In the genomic region with DNA sequence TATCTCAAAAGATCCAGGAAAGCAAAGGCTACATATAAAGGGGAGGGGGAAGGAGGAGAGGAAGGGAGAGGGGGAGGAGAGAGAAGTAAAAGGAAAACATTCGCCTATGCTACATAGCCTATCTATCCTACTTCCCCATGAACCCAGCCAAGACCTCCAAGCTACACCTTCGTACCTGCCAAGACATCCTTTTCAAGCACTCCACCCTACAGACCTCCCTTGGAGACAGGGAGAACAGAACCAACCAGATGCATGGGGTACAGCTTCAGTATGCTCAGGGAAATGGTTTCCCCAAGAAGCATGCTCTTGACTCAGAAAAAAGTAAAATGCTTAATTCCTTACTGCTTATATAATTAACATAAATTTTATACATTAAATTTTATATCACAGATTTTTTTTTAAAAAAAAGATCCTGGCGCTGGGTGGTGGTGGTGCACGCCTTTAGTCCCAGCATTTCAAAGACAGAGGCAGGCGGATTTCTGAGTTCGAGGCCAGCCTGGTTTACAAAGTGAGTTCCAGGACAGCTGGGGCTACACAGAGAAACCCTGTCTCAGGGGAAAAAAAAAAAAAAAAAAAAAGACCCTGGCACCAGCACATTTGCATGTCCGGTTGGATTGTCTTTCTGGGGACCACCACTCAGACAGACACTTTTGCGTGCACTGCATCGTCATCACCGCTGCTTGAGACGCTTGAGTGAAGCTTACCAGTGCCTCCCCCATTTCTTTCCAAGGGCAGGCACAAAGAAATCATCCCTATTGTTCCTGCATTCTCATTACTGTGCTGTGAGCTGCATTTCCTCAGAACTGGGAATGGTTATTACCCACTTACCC, we compare ENCODE assay signal across 12 mouse cellular contexts. TPM values are rescaled to one million over a fixed set of nuclear protein-coding genes. Genes with fewer than 3 reads are reported as not detected.
DNase-seq lines count a peak whose midpoint lies in the region; ATAC-seq and TF ChIP-seq lines count a peak whose summit lies in the region.
"Had no signal": no experiment of that assay in that cellular context is flagged by ENCODE, and none has a peak within 500 bp of the region (broad histone marks: within the 10 kb centered on the region; RNA-seq: fewer than 3 reads in every experiment).

No protein-coding gene starts in this region.

- no peak overlapping the region for H3K4me3 ChIP-seq in layer of hippocampus, adult 2 months
- 0 out of 2 replicates have a peak overlapping the region, but pooled peaks have one; percentile 5 for H3K4me3 ChIP-seq in forebrain, embryonic 15.5 days
- H3K4me3 ChIP-seq in midbrain, embryonic 13.5 days (replicated peaks) = no peak overlapping the region
- H3K4me3 ChIP-seq: kidney, embryonic 15.5 days; left cerebral cortex, adult 2 months; liver, embryonic 13.5 days had no signal

- H3K4me2 ChIP-seq in forebrain, embryonic 15.5 days (replicated peaks) = peak overlapping the region; percentile 19; the same call in 1 of the 2 replicates
- peak overlapping the region; percentile 24 for H3K4me2 ChIP-seq in midbrain, embryonic 13.5 days (replicated peaks)
- H3K4me2 ChIP-seq: liver, embryonic 13.5 days had no signal

- no peaks in the 10 kb centered on the region for H3K27me3 ChIP-seq in forebrain, embryonic 15.5 days
- no peaks in the 10 kb centered on the region for H3K27me3 ChIP-seq in midbrain, embryonic 13.5 days
- H3K27me3 ChIP-seq: kidney, embryonic 15.5 days; liver, embryonic 13.5 days had no signal

- H3K36me3 ChIP-seq in forebrain, embryonic 15.5 days = no peaks in the 10 kb centered on the region
- 0 out of 2 replicates have a peak, but pooled peaks cover 2% of the 10 kb centered on the region for H3K36me3 ChIP-seq in midbrain, embryonic 13.5 days
- H3K36me3 ChIP-seq: kidney, embryonic 15.5 days; liver, embryonic 13.5 days had no signal

- H3K9ac ChIP-seq in forebrain, embryonic 15.5 days (replicated peaks) = no peak overlapping the region
- 0 out of 2 replicates have a peak overlapping the region, but pooled peaks have one; percentile 33 for H3K9ac ChIP-seq in midbrain, embryonic 13.5 days (replicated peaks)
- H3K9ac ChIP-seq: kidney, embryonic 15.5 days; liver, embryonic 13.5 days had no signal

- peak; percentile 74 for ATAC-seq in forebrain, embryonic 15.5 days (replicated peaks)
- ATAC-seq in midbrain, embryonic 13.5 days = peak; percentile 87
- no peak for ATAC-seq in erythroid progenitor cell, adult 5-6 weeks (replicated peaks; ENCODE audit: low FRiP score, poor library complexity, severe bottlenecking)

- H3K9me3 ChIP-seq in forebrain, embryonic 15.5 days = no peaks in the 10 kb centered on the region
- H3K9me3 ChIP-seq in midbrain, embryonic 13.5 days = no peaks in the 10 kb centered on the region
- H3K9me3 ChIP-seq: kidney, embryonic 15.5 days; liver, embryonic 13.5 days had no signal

- no peak for TF ChIP-seq CTCF in layer of hippocampus, adult 2 months (conservative IDR thresholded peaks at IDR 0.05)

- H3K4me1 ChIP-seq in forebrain, embryonic 15.5 days = peaks cover 45% of the 10 kb centered on the region
- peaks cover 49% of the 10 kb centered on the region for H3K4me1 ChIP-seq in midbrain, embryonic 13.5 days (replicated peaks)

- WGBS in forebrain, embryonic 15.5 days = 43% methylated on average over 11 of the region's 11 CpGs
- WGBS in midbrain, embryonic 13.5 days = 43% methylated on average over 11 of the region's 11 CpGs

- intact Hi-C loops in left cerebral cortex, postnatal 36 days (cut with DNase I) = no loop called here

- DNase-seq in layer of hippocampus, adult 2 months (ENCODE audit: low spot score in 2 of 2) = no peak
- no peak for DNase-seq in layer of hippocampus, adult 9-11 months
- no peak for DNase-seq in B cell, adult 2 months
- DNase-seq in left cerebral cortex, postnatal 36 days (ENCODE audit: low spot score in 2 of 2) = no peak
- no peak for DNase-seq in urinary bladder, postnatal 14 days (ENCODE audit: low spot score)
- DNase-seq: liver, embryonic 13.5 days; right cerebral cortex, adult 18-20 months had no signal

- peak overlapping the region; percentile 79 for H3K27ac ChIP-seq in layer of hippocampus, adult 2 months
- H3K27ac ChIP-seq in forebrain, embryonic 15.5 days (replicated peaks) = peak overlapping the region; percentile 87
- H3K27ac ChIP-seq in midbrain, embryonic 13.5 days = peak overlapping the region; percentile 89
- H3K27ac ChIP-seq: left cerebral cortex, adult 2 months; liver, embryonic 13.5 days had no signal

RNA-seq across cellular contexts. Expression of a gene that starts 14.4 kb away (rescaled TPM):
- total RNA-seq in layer of hippocampus, adult 2 months (2021) = 10 to 100 TPM; 63.3 to 70.0 TPM
- polyA plus RNA-seq in forebrain, embryonic 15.5 days (2015; fragmentation: Nextera tagmentation; extraction: Ambion mirVana) = 129 and 132 TPM in 2 replicates
- 139 and 146 TPM in 2 replicates for polyA plus RNA-seq in midbrain, embryonic 13.5 days (2015; fragmentation: Nextera tagmentation; extraction: Ambion mirVana)
- 10 to 100 TPM; 47.0 to 62.6 TPM for total RNA-seq in left cerebral cortex, postnatal 36 days (2021)
- total RNA-seq in erythroid progenitor cell, adult 5-6 weeks (2015; ENCODE audit: low replicate concordance) = 13.8 and 36.0 TPM in 2 replicates
- total RNA-seq in erythroid progenitor cell, adult 5-6 weeks (2017; ENCODE audit: low replicate concordance) = 60.5 and 74.0 TPM in 2 replicates

RNA-seq across cellular contexts. Expression of a gene that starts 30.0 kb away (rescaled TPM):
- total RNA-seq in layer of hippocampus, adult 2 months (2021) = 10 to 100 TPM; 11.5 to 18.3 TPM
- polyA plus RNA-seq in forebrain, embryonic 15.5 days (2015; fragmentation: Nextera tagmentation; extraction: Ambion mirVana) = 30.4 and 30.5 TPM in 2 replicates
- polyA plus RNA-seq in midbrain, embryonic 13.5 days (2015; fragmentation: Nextera tagmentation; extraction: Ambion mirVana) = 19.2 and 19.7 TPM in 2 replicates
- 10 to 100 TPM; 14.1 to 18.1 TPM for total RNA-seq in left cerebral cortex, postnatal 36 days (2021)
- total RNA-seq in erythroid progenitor cell, adult 5-6 weeks (2015; ENCODE audit: low replicate concordance) = 6.3 and 9.0 TPM in 2 replicates
- 7.7 and 8.4 TPM in 2 replicates for total RNA-seq in erythroid progenitor cell, adult 5-6 weeks (2017; ENCODE audit: low replicate concordance)

RNA-seq across cellular contexts. Expression of a gene that starts 44.6 kb away (rescaled TPM):
- 10 to 100 TPM; 35.0 to 36.2 TPM for total RNA-seq in layer of hippocampus, adult 2 months (2021)
- 21.5 and 22.6 TPM in 2 replicates for polyA plus RNA-seq in forebrain, embryonic 15.5 days (2015; fragmentation: Nextera tagmentation; extraction: Ambion mirVana)
- 12.3 and 20.4 TPM in 2 replicates for polyA plus RNA-seq in midbrain, embryonic 13.5 days (2015; fragmentation: Nextera tagmentation; extraction: Ambion mirVana)
- 10 to 100 TPM; 37.1 to 37.3 TPM for total RNA-seq in left cerebral cortex, postnatal 36 days (2021)
- 3.2 and 4.6 TPM in 2 replicates for total RNA-seq in erythroid progenitor cell, adult 5-6 weeks (2015; ENCODE audit: low replicate concordance)
- 6.6 and 13.7 TPM in 2 replicates for total RNA-seq in erythroid progenitor cell, adult 5-6 weeks (2017; ENCODE audit: low replicate concordance)

RNA-seq across cellular contexts. Expression of a gene that starts 57.2 kb away (rescaled TPM):
- 10 to 100 TPM; 30.5 to 39.6 TPM for total RNA-seq in layer of hippocampus, adult 2 months (2021)
- polyA plus RNA-seq in forebrain, embryonic 15.5 days (2015; fragmentation: Nextera tagmentation; extraction: Ambion mirVana) = 42.7 and 44.7 TPM in 2 replicates
- polyA plus RNA-seq in midbrain, embryonic 13.5 days (2015; fragmentation: Nextera tagmentation; extraction: Ambion mirVana) = 36.3 and 41.8 TPM in 2 replicates
- 10 to 100 TPM; 28.4 to 34.6 TPM for total RNA-seq in left cerebral cortex, postnatal 36 days (2021)
- 6.5 and 16.3 TPM in 2 replicates for total RNA-seq in erythroid progenitor cell, adult 5-6 weeks (2015; ENCODE audit: low replicate concordance)
- 2.8 and 6.1 TPM in 2 replicates for total RNA-seq in erythroid progenitor cell, adult 5-6 weeks (2017; ENCODE audit: low replicate concordance)
